Mouse (Mus musculus): ENCODE measurements around the gene Atmin. TPM values are rescaled to one million over a fixed set of nuclear protein-coding genes. Genes with fewer than 3 reads are reported as not detected.
A peak's percentile ranks its signal among the peaks of the same experiment; 100 is the strongest.

Atmin gene
- polyA plus RNA-seq, 1 experiment from 2014 or later = 8.9 TPM

- Histone ChIP-seq H3K9me3 (no peaks in the 10 kb centered on the region), H3K4me2 (peak within 1 kb of the TSS; percentile 90), H3K4me1 (peaks cover 8% of the 10 kb centered on the region; the same call in 1 of the 2 replicates), H3K4me3 (replicated peaks) (peak within 1 kb of the TSS; percentile 78), H3K36me3 (no peaks in the 10 kb centered on the region), H3K27ac (peak within 1 kb of the TSS; percentile 84), H3K9ac (peak within 1 kb of the TSS; percentile 43), H3K27me3 (replicated peaks) (no peaks in the 10 kb centered on the region)
- WGBS = under 1% methylated on average over 55 of the region's 56 CpGs
- peak; percentile 100 for ATAC-seq (ENCODE audit: insufficient read depth, low FRiP score, low read depth)
Measured at GRCm38 (mm10) chr8:116993095-116993867, 50.1 kb downstream of the Atmin start, which contains the start of gene Gcsh. Gene Gcsh, minus strand, starts transcription at chr8:116993537.

- Histone ChIP-seq H3K27ac (0 out of 2 replicates have a peak overlapping the region, but pooled peaks have one; percentile 62), H3K4me3 (replicated peaks) (peak overlapping the region; percentile 78), H3K9me3 (no peaks in the 10 kb centered on the region), H3K9ac (no peak overlapping the region), H3K27me3 (replicated peaks) (no peaks in the 10 kb centered on the region), H3K4me2 (peak overlapping the region; percentile 90), H3K4me1 (peaks cover 8% of the 10 kb centered on the region; the same call in 1 of the 2 replicates), H3K36me3 (no peaks in the 10 kb centered on the region)
- no peak for ATAC-seq (ENCODE audit: insufficient read depth, low FRiP score, low read depth)
- 58% methylated on average over 11 of the region's 11 CpGs for WGBS
Measured at GRCm38 (mm10) chr8:116994016-116994716, 51.0 kb downstream of the Atmin start.

Other genes with a start within 250 kb of the Atmin start
- gene Cdyl2, start 210.4 kb upstream of the Atmin start, polyA plus RNA-seq (2015; fragmentation: Nextera tagmentation; extraction: Ambion mirVana) = 5.2 and 6.3 TPM in 2 replicates
- 74.4 and 75.8 TPM in 2 replicates for gene Cmc2, start 21.9 kb upstream of the Atmin start, polyA plus RNA-seq (2015; fragmentation: Nextera tagmentation; extraction: Ambion mirVana)
- 30.7 and 33.0 TPM in 2 replicates for gene Cenpn, start 21.7 kb upstream of the Atmin start, polyA plus RNA-seq (2015; fragmentation: Nextera tagmentation; extraction: Ambion mirVana)
- gene 1700030J22Rik, start 35.6 kb downstream of the Atmin start, polyA plus RNA-seq (2015; fragmentation: Nextera tagmentation; extraction: Ambion mirVana) = 1.3 and 1.7 TPM in 2 replicates
- 138 and 143 TPM in 2 replicates for gene Gcsh, start 50.1 kb downstream of the Atmin start, polyA plus RNA-seq (2015; fragmentation: Nextera tagmentation; extraction: Ambion mirVana)
- gene Pkd1l2, start 139.1 kb downstream of the Atmin start, polyA plus RNA-seq (2015; fragmentation: Nextera tagmentation; extraction: Ambion mirVana) = 0.10 and 0.18 TPM in 2 replicates
- gene Bco1, start 152.5 kb downstream of the Atmin start, polyA plus RNA-seq (2015; fragmentation: Nextera tagmentation; extraction: Ambion mirVana) = 1.1 and 1.2 TPM in 2 replicates
- gene Gan, start 214.7 kb downstream of the Atmin start, polyA plus RNA-seq (2015; fragmentation: Nextera tagmentation; extraction: Ambion mirVana) = 2.3 and 2.8 TPM in 2 replicates

Data from stomach, embryonic 15.5 days (tissue).